Mouse (Mus musculus) lung, postnatal 0 days (tissue): ENCODE data around the gene Gm7168.
A peak's percentile ranks its signal among the peaks of the same experiment; 100 is the strongest.

ENCODE experiments used
- CTCF ChIP-seq: IDR thresholded peaks from 2 replicates; pipeline ENCODE4 v1.5.1; 2016; ENCODE audit warnings: antibody characterized with exemption, mild to moderate bottlenecking
- EP300 ChIP-seq: IDR thresholded peaks from 2 replicates; pipeline ENCODE4 v1.6.1; 2016; ENCODE audit warnings: antibody characterized with exemption, mild to moderate bottlenecking, control low read depth

GRCm38 (mm10) chr17:13920771-13921170, 27.4 kb upstream of the Gm7168 start:
- TF ChIP-seq CTCF (no peak), EP300 (peak; percentile 92)
